Mouse (Mus musculus) inflammation-experienced regulatory T-cells (primary cell): ENCODE results near the gene Gm8220. TPM values are rescaled to one million over a fixed set of nuclear protein-coding genes. Genes with fewer than 3 reads are reported as not detected.

ENCODE experiments used
- polyA plus RNA-seq, 2 experiments: library from polyadenylated mRNA; unstranded; fragments of 100-300 nt; shearing (Covaris generic); gene quantifications; one replicate each; pipeline ENCODE4 v1.2.1; 2017

Gm8220 gene
- polyA plus RNA-seq = under 1 TPM in 1 of 2 experiments, not detected in 1; 0.70 TPM

DNA sequence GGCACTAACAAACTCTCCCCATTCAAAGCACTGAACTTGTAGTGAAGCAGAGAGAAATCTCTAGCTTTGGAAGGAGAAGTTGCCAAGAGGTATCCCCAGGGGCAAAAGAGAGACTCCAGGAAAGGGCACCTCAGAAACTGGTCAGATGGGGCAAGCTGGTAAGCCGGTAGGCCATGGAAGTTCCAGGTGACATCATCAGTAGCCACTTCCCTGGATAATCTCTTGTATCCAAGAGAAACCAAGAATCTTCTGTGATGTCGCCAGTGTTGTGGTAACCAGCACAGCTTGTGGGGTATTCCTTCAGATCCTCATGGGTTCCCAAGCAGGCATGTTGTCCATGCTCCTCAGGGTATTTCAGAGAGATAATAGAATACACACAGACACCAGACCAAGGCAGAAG lies at the start of gene Gm8220:
Gene Gm8220 (plus strand): TSS at position 301 of the 400 bp plus-strand sequence.

DNA sequence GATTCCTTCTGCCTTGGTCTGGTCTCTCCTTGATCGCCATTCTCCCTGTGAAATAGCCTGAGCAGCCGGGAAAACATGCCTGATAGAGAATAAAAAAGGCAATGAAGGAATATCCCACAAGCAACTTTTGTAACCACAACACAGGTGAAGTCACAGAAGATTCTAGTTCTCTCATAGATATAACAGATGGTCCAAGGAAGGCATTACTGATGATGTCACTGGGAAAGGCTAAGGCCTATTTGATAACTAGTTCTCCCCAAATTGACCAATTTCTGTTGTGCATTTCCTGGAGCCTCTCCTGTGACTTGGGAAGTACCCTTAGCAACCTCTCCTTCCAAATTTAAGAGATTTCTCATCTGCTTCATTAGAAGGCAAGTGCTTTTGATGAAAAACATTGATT lies 53.1 kb downstream of the Gm8220 start, which contains the start of gene Gm5930:
Gene Gm5930 (minus strand): TSS at position 101 of the 400 bp plus-strand sequence.

Other genes starting within 250 kb of the Gm8220 start
- gene Ear2, start 182.9 kb upstream of the Gm8220 start, polyA plus RNA-seq = 1 to 10 TPM in 1 of 2 experiments, not detected in 1; 4.4 TPM
- gene Gm3327, start 161.7 kb upstream of the Gm8220 start, polyA plus RNA-seq = not detected
- under 1 TPM in 1 of 2 experiments, not detected in 1; 0.92 TPM for gene Gm8212, start 87.9 kb upstream of the Gm8220 start, polyA plus RNA-seq
- under 1 TPM in 1 of 2 experiments, not detected in 1; 0.76 TPM for gene 4930503E14Rik, start 72.3 kb upstream of the Gm8220 start, polyA plus RNA-seq
- gene Gm5930, start 53.0 kb downstream of the Gm8220 start, polyA plus RNA-seq = under 1 TPM in 1 of 2 experiments, not detected in 1; 0.36 TPM
- gene Gm8229, start 79.8 kb downstream of the Gm8220 start, polyA plus RNA-seq = not detected
- not detected for gene Gm3371, start 125.1 kb downstream of the Gm8220 start, polyA plus RNA-seq
- gene Gm8232, start 148.1 kb downstream of the Gm8220 start, polyA plus RNA-seq = under 1 TPM in 1 of 2 experiments, not detected in 1; 0.14 TPM
- gene BC061237, start 206.9 kb downstream of the Gm8220 start, polyA plus RNA-seq = not detected
- not detected for gene Gm17093, start 232.7 kb downstream of the Gm8220 start, polyA plus RNA-seq